Mouse (Mus musculus): ENCODE data around the gene Siva1.

GRCm38 (mm10) chr12:112623742-112624141 is 20.7 kb upstream of the Siva1 start:
- TF ChIP-seq CTCF (conservative IDR thresholded peaks at IDR 0.05; ENCODE audit: low read length) (peak; percentile 97), NANOG (IDR thresholded peaks at IDR 0.05; ENCODE audit: borderline replicate concordance, low read length) (no peak)

All from E14TG2a.4 (cell line).